Mouse (Mus musculus) embryo, embryonic 9.5 days (tissue): ENCODE data around the gene Phka2.
A peak's percentile ranks its signal among the peaks of the same experiment; 100 is the strongest.

Experiments used
- DNase-seq: peaks from one replicate; pipeline ENCODE4 v3.0.0-alpha.2; 2017; ENCODE audit errors: extremely low spot score

Gene Phka2

DNA sequence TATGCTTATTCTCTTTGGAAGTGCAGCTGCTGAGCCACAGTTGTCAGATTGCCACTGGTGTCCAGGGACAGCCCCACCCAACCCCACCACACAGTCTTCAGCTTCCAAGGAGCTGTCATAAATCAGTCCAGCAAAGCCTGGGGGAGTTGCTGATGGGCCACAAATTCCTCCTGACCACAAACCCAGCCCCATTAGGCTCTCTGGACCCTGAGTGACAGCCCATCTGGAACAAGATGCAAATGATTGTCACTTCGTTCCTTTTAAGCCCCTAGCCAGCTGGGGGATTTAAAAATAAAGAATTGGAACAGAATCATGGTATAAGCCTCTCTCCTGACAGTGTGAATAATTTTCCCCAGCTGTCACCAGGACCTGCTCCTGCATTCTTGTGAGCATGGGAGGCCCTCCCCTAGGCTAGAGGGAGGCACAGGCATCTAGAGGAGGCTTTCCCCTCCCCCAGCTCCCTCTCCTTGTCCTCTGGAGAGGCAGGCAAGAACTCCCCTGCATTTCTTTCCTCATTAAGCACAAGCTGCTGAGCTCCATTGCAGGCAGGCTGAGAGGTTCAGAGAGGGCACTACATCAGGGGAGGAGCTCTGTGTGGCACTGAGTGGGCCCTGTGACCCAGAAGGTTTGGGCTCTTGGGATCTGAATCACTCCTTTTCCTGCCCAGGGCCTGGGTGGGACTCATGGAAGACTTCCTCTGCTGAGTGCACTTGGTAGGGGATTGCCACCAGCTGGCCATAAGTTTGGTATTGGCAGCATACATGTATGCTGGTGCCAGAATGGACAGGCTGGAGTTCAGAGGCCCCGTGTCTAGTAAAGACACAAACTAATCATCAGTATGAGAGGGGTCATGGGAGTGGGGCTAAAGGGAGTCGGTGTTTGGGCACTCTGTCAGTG, 96.8 kb downstream of the Phka2 start:
- peak; percentile 39 for DNase-seq

DNA sequence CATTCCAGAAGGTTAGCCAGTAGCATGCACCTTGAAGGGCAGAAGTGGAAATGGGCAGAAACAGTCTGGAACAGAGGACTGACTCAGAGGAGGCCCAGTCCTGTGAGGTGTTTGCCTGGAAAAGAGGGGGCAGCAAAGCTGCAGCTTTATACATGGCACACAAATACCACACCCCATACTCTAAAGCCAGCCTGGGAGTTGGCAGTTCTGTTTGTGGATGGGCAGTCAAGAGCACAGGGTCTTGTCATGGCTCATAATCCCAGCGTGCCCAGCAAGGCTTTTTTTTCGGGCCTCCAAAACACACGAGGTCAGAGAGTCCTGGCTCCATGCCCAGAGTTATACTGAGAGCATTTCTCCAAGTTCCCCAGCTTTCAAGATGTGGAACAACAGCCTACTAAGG, 99.1 kb downstream of the Phka2 start:
- no peak for DNase-seq

DNA sequence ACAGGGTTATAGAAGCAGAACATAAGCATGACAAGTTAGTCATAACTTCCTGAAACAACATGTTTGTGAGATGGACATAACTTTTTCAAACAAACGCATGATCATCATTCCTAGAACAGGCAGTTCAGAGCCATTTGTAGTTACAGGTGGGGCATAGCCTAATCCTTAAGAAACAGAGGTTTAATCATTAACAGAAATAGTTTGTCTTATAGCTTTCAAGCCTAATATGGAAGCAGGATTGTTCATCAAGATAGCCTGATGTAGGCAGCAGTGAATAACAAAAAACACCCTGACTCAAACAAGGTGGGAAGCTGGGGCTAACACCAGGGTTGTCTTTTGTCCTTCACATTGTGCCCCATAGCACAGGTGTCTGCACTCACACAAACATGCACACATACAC, 100.8 kb downstream of the Phka2 start:
- no peak for DNase-seq

DNA sequence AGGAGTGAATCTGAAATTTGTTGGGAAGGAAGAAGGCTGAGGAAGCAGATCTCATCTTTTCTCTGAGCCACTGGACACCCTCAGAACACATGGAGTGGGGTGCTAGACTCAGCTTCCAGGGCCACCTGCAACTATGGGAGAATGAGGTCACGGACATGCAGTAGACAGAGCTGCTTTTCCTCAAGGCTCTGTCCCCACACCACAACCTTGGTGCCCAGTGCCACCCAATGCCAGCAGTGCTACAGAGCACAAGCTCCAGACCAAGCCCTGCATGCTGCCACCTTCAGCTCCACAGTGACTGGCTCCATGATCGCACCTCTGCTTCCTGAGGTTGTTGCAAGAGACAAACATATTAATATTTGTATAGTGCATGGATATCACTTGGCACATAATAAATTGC, 101.3 kb downstream of the Phka2 start:
- no peak for DNase-seq

DNA sequence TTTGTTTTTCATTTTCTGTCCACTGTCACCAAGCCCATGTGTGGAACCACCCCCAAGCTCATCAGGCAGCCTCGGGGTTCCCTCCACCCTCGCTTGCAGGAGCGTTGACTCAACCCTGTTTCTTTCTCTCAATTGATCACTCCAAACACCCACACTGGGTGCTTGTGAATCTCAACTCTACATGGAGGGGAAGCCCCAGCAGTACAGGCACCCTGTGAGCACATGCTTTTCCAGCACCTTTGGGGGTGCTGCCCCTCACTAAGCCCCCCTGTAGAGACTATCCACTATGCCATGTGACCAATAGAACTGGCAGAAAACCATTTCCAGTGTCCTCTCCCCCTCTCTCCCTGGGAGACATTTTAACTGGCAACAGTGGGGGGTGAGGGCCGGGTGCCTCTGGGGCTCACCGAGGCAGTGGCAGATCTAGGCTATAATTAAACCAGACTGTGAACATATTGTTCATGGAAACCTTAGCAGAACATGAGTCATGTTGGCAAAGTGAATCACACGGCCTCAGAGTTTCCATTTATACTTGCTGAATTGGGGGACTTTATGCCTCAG, 102.1 kb downstream of the Phka2 start:
- no peak for DNase-seq

- DNase-seq: peak; percentile 35
These were observed 107.9 kb downstream of the Phka2 start for GRCm38 (mm10) chrX:160609849-160610248.

- DNase-seq: no peak
These were observed 108.5 kb downstream of the Phka2 start for GRCm38 (mm10) chrX:160610482-160610881.

GRCm38 (mm10) chrX:160610882-160611644, 109.1 kb downstream of the Phka2 start:
- peak; percentile 5 for DNase-seq
